Comparison of ENCODE assay signal across 16 mouse cellular contexts in the genomic region with DNA sequence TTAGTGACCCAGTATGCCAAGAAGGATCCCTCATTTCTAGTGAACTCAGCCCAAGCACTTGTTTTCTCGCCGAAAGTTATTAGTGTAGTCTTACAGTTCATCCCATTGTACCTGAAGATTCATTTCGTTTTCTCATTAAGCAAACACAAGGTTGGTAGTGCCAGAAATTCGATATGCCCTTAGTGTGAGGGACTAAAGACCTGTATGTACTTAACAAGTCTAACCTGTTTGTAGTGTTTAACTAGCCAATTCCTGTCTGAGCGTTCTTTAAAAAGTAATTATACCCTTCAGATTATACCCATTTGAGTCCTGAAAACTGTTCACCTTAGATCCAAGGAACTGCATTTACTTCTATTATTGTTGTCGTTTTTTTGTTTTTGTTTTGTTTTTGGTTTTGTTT.
DNase-seq lines count a peak whose midpoint lies in the region; ATAC-seq lines count a peak whose summit lies in the region.
"Had no signal": no experiment of that assay in that cellular context is flagged by ENCODE, and none has a peak within 500 bp of the region (broad histone marks: within the 10 kb centered on the region; RNA-seq: fewer than 3 reads in every experiment).

No protein-coding gene starts in this region.

- ATAC-seq in heart, embryonic 16.5 days (replicated peaks; ENCODE audit: extremely low read depth, insufficient read depth, low FRiP score), result no peak
- ATAC-seq in liver, embryonic 11.5 days (replicated peaks; ENCODE audit: low FRiP score), result no peak
- ATAC-seq: forebrain, postnatal 0 days had no signal

- H3K9ac ChIP-seq in heart, embryonic 16.5 days (ENCODE audit: low read length), result no peak overlapping the region
- no peak overlapping the region for H3K9ac ChIP-seq in liver, embryonic 11.5 days (ENCODE audit: low read depth, low read length)
- H3K9ac ChIP-seq: forebrain, postnatal 0 days; kidney, embryonic 15.5 days; limb, embryonic 13.5 days had no signal

- H3K4me2 ChIP-seq in heart, embryonic 16.5 days (ENCODE audit: low read depth, low read length), result no peak overlapping the region
- H3K4me2 ChIP-seq in liver, embryonic 11.5 days, result no peak overlapping the region
- H3K4me2 ChIP-seq: kidney, embryonic 15.5 days; limb, embryonic 13.5 days had no signal

- peak overlapping the region; percentile 83 for H3K27ac ChIP-seq in heart, embryonic 16.5 days (ENCODE audit: low read length)
- H3K27ac ChIP-seq in liver, embryonic 11.5 days (ENCODE audit: low read depth, low read length), result peak overlapping the region; percentile 57; the same call in 1 of the 2 replicates
- H3K27ac ChIP-seq: left cerebral cortex, adult 2 months; limb, embryonic 13.5 days had no signal

- peaks cover 14% of the 10 kb centered on the region for H3K36me3 ChIP-seq in heart, embryonic 16.5 days (ENCODE audit: control insufficient read depth, insufficient read depth)
- H3K36me3 ChIP-seq in liver, embryonic 11.5 days (ENCODE audit: control insufficient read depth, insufficient read depth, low read length), result no peaks in the 10 kb centered on the region; the same call in 1 of the 2 replicates
- H3K36me3 ChIP-seq: G1E had no signal

- H3K4me3 ChIP-seq in heart, embryonic 16.5 days (ENCODE audit: low read length), result no peak overlapping the region
- no peak overlapping the region for H3K4me3 ChIP-seq in liver, embryonic 11.5 days (ENCODE audit: low read depth, low read length)
- H3K4me3 ChIP-seq: kidney, embryonic 15.5 days; left cerebral cortex, adult 2 months; limb, embryonic 13.5 days had no signal

- no peak for DNase-seq in heart, adult 11 months
- DNase-seq in lung, postnatal 25 days (ENCODE audit: low spot score), result peak; percentile 53
- no peak for DNase-seq in lung, postnatal 36 days
- DNase-seq in liver, embryonic 11.5 days (ENCODE audit: low spot score), result no peak
- DNase-seq in urinary bladder, adult 18-20 months (ENCODE audit: low spot score in 2 of 2), result no peak
- DNase-seq in embryo, embryonic 9.5 days (ENCODE audit: extremely low spot score), result no peak
- DNase-seq: adrenal gland, adult 2 months; cerebellum, adult 8-10 months; forebrain, postnatal 0 days; gastrocnemius, postnatal 10 days; right cerebral cortex, postnatal 4 days had no signal

- no peaks in the 10 kb centered on the region for H3K27me3 ChIP-seq in heart, embryonic 16.5 days (ENCODE audit: control insufficient read depth, insufficient read depth, low read length)
- H3K27me3 ChIP-seq in liver, embryonic 11.5 days (replicated peaks; ENCODE audit: control insufficient read depth, insufficient read depth, low read length), result no peaks in the 10 kb centered on the region
- H3K27me3 ChIP-seq: kidney, embryonic 15.5 days; limb, embryonic 13.5 days had no signal

- H3K9me3 ChIP-seq in heart, embryonic 16.5 days (replicated peaks; ENCODE audit: control insufficient read depth, low read length), result no peaks in the 10 kb centered on the region
- H3K9me3 ChIP-seq in liver, embryonic 11.5 days (ENCODE audit: control insufficient read depth, low read length), result no peaks in the 10 kb centered on the region
- H3K9me3 ChIP-seq: G1E; kidney, embryonic 15.5 days; limb, embryonic 13.5 days had no signal

- 79% methylated on average over 6 of the region's 6 CpGs for WGBS in heart, embryonic 16.5 days
- 80% methylated on average over 6 of the region's 6 CpGs for WGBS in liver, embryonic 11.5 days

- peaks cover 42% of the 10 kb centered on the region for H3K4me1 ChIP-seq in heart, embryonic 16.5 days (ENCODE audit: control insufficient read depth, insufficient read depth, low read length)
- H3K4me1 ChIP-seq in liver, embryonic 11.5 days (replicated peaks; ENCODE audit: control insufficient read depth, insufficient read depth, low read length), result peaks cover 46% of the 10 kb centered on the region
- H3K4me1 ChIP-seq: limb, embryonic 13.5 days had no signal
